Mouse (Mus musculus): ENCODE measurements around the gene Greb1.

GRCm38 (mm10) chr12:16774605-16775004 lies 26.1 kb downstream of the Greb1 start:
- no peak for TF ChIP-seq CTCF (IDR thresholded peaks at IDR 0.05; ENCODE audit: extremely low read depth, insufficient read depth, insufficient read length, insufficient replicate concordance)
- no peak for TF ChIP-seq POLR2A (IDR thresholded peaks at IDR 0.05; ENCODE audit: low read depth, low read length)

Data from spleen, adult 2 months (tissue).